Mouse (Mus musculus) MEL (cell line): ENCODE data around the gene Grin2b.

ENCODE experiments used
- BHLHE40 ChIP-seq: IDR thresholded peaks from 2 replicates; pipeline ENCODE4 v1.6.1; 2012; ENCODE audit warnings: low read depth, mild to moderate bottlenecking, inconsistent platforms, low read length, improper control_type of control experiment, borderline replicate concordance
- CHD2 ChIP-seq: IDR thresholded peaks from 2 replicates; pipeline ENCODE4 v1.6.1; 2011; ENCODE audit warnings: low read length, improper control_type of control experiment
- CTCF ChIP-seq, 3 experiments: IDR thresholded peaks in 2 of 3; conservative IDR thresholded peaks in 1 of 3; 2 replicates each; pipeline ENCODE4 v1.5.1; 2011 to 2012; ENCODE audit warnings: low read length in 3 of 3, low read depth in 2 of 3, mild to moderate bottlenecking in 2 of 3, improper control_type of control experiment in 1 of 3, inconsistent platforms in 1 of 3, mixed read lengths in 1 of 3, moderate library complexity in 1 of 3; ENCODE audit not compliant: control insufficient read depth in 1 of 3, insufficient read depth in 1 of 3, poor library complexity in 1 of 3, severe bottlenecking in 1 of 3
- EP300 ChIP-seq, 2 experiments: IDR thresholded peaks; 2 replicates each; pipeline ENCODE4 v1.6.1; 2011; ENCODE audit warnings: improper control_type of control experiment in 2 of 2, low read length in 2 of 2, low read depth in 1 of 2, mild to moderate bottlenecking in 1 of 2
- MYB ChIP-seq: IDR thresholded peaks from 2 replicates; pipeline ENCODE4 v1.6.1; 2011; ENCODE audit warnings: mild to moderate bottlenecking, low read depth, low read length, improper control_type of control experiment
- MYC ChIP-seq: IDR thresholded peaks from 2 replicates; pipeline ENCODE4 v1.6.1; 2011; ENCODE audit warnings: low read depth, mild to moderate bottlenecking, low read length, improper control_type of control experiment, moderate library complexity
- POLR2A ChIP-seq, 2 experiments: IDR thresholded peaks; 2 replicates each; pipeline ENCODE4 v1.6.1; 2011 to 2012; ENCODE audit warnings: low read length in 2 of 2, mild to moderate bottlenecking in 2 of 2, control low read depth in 1 of 2, improper control_type of control experiment in 1 of 2, low read depth in 1 of 2, moderate library complexity in 1 of 2; ENCODE audit not compliant: control insufficient read depth in 1 of 2, insufficient read depth in 1 of 2, poor library complexity in 1 of 2
- POLR2AphosphoS2 ChIP-seq: IDR thresholded peaks from 2 replicates; pipeline ENCODE4 v1.6.1; 2011; ENCODE audit warnings: low read length, improper control_type of control experiment
- UBTF ChIP-seq: IDR thresholded peaks from 2 replicates; pipeline ENCODE4 v1.6.1; 2012; ENCODE audit warnings: low read depth, mild to moderate bottlenecking, inconsistent platforms, low read length, improper control_type of control experiment, moderate library complexity, borderline replicate concordance; ENCODE audit not compliant: insufficient read depth
- USF1 ChIP-seq: IDR thresholded peaks from 2 replicates; pipeline ENCODE4 v1.6.1; 2014; ENCODE audit warnings: low read depth, mild to moderate bottlenecking, inconsistent platforms, low read length, improper control_type of control experiment, moderate library complexity

DNA sequence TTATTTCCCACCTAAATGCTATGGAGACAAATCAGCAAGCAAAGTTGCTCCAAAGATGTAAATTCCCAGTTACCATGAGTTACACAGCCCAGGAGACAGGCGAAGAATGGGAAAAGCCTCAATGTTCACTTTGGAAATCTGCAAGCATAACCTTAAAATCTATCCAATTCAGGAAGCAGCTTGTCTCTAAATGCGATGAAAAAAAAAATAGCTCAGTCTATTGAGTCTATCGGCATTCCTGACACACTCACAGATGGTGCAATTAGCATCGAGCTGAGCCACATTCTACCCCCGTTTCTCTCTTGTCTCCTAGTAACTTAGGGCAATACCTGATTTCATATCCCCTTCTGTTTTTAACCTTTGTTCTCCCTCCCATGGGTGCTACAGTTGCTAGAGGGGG lies 309.3 kb downstream of the Grin2b start:
- TF ChIP-seq CTCF (IDR thresholded peaks at IDR 0.05 in 2 of 3, conservative IDR thresholded peaks at IDR 0.05 in 1 of 3; ENCODE audit: control insufficient read depth in 1 of 3, insufficient read depth in 1 of 3, low read depth in 2 of 3, low read length in 3 of 3, poor library complexity in 1 of 3, severe bottlenecking in 1 of 3) (no peak), CHD2 (no peak), USF1 (no peak), POLR2AphosphoS2 (no peak), UBTF (no peak), BHLHE40 (no peak), EP300 (IDR thresholded peaks at IDR 0.05; ENCODE audit: low read depth in 1 of 2, low read length in 2 of 2) (no peak), MYB (no peak), MYC (no peak), POLR2A (IDR thresholded peaks at IDR 0.05; ENCODE audit: control insufficient read depth in 1 of 2, insufficient read depth in 1 of 2, low read depth in 1 of 2, low read length in 2 of 2, poor library complexity in 1 of 2) (no peak)
